Mouse (Mus musculus): ENCODE results near the gene Msi2. TPM values are rescaled to one million over a fixed set of nuclear protein-coding genes. Genes with fewer than 3 reads are reported as not detected.

Gene Msi2
- polyA plus RNA-seq, 1 experiment from 2014 or later: 20.4 TPM

GRCm38 (mm10) chr11:88687711-88688110 is 30.6 kb downstream of the Msi2 start:
- Histone ChIP-seq H3K9me3 (no peaks in the 10 kb centered on the region), H3K4me3 (no peak overlapping the region), H3K27me3 (ENCODE audit: poor library complexity, severe bottlenecking) (0 out of 2 replicates have a peak, but pooled peaks cover 10% of the 10 kb centered on the region), H3K4me1 (peaks cover 83% of the 10 kb centered on the region), H3K27ac (peak overlapping the region; percentile 40; the same call in 1 of the 2 replicates), H3K36me3 (replicated peaks) (peaks cover 78% of the 10 kb centered on the region)
- WGBS: 94% methylated on average over 12 of the region's 12 CpGs
- DNase-seq (ENCODE audit: extremely low spot score, low spot score): no peak

GRCm38 (mm10) chr11:88687010-88687409 is 31.3 kb downstream of the Msi2 start:
- Histone ChIP-seq H3K4me3 (no peak overlapping the region), H3K27ac (no peak overlapping the region), H3K36me3 (replicated peaks) (peaks cover 78% of the 10 kb centered on the region), H3K9me3 (no peaks in the 10 kb centered on the region), H3K4me1 (peaks cover 85% of the 10 kb centered on the region), H3K27me3 (ENCODE audit: poor library complexity, severe bottlenecking) (0 out of 2 replicates have a peak, but pooled peaks cover 10% of the 10 kb centered on the region)
- DNase-seq (ENCODE audit: extremely low spot score, low spot score): no peak
- 80% methylated on average over 5 of the region's 5 CpGs for WGBS

GRCm38 (mm10) chr11:88686061-88686460 is 32.3 kb downstream of the Msi2 start:
- Histone ChIP-seq H3K9me3 (no peaks in the 10 kb centered on the region), H3K27me3 (ENCODE audit: poor library complexity, severe bottlenecking) (0 out of 2 replicates have a peak, but pooled peaks cover 7% of the 10 kb centered on the region), H3K27ac (no peak overlapping the region), H3K4me3 (no peak overlapping the region), H3K4me1 (peaks cover 85% of the 10 kb centered on the region), H3K36me3 (replicated peaks) (peaks cover 80% of the 10 kb centered on the region)
- DNase-seq (ENCODE audit: extremely low spot score, low spot score): no peak
- 93% methylated on average over 7 of the region's 7 CpGs for WGBS

- Histone ChIP-seq H3K4me1 (peaks cover 72% of the 10 kb centered on the region), H3K27ac (peak overlapping the region; percentile 68), H3K27me3 (ENCODE audit: poor library complexity, severe bottlenecking) (0 out of 2 replicates have a peak, but pooled peaks cover 6% of the 10 kb centered on the region), H3K4me3 (no peak overlapping the region), H3K9me3 (no peaks in the 10 kb centered on the region), H3K36me3 (replicated peaks) (peaks cover 96% of the 10 kb centered on the region)
- WGBS: 80% methylated on average over 14 of the region's 14 CpGs
- no peak for DNase-seq (ENCODE audit: extremely low spot score, low spot score)
Measured at GRCm38 (mm10) chr11:88683026-88683770, 35.1 kb downstream of the Msi2 start.

GRCm38 (mm10) chr11:88677350-88677749 is 41.0 kb downstream of the Msi2 start:
- DNase-seq (ENCODE audit: extremely low spot score, low spot score): no peak
- no peak overlapping the region; the same call in 1 of the 2 replicates for H3K27ac ChIP-seq
- H3K4me1 ChIP-seq: peaks cover 52% of the 10 kb centered on the region
- 87% methylated on average over 7 of the region's 7 CpGs for WGBS
- no peaks in the 10 kb centered on the region for H3K9me3 ChIP-seq
- no peak overlapping the region for H3K4me3 ChIP-seq
- H3K27me3 ChIP-seq (ENCODE audit: poor library complexity, severe bottlenecking): no peaks in the 10 kb centered on the region
- peaks cover 96% of the 10 kb centered on the region for H3K36me3 ChIP-seq (replicated peaks)

GRCm38 (mm10) chr11:88676597-88676996 is 41.7 kb downstream of the Msi2 start:
- DNase-seq (ENCODE audit: extremely low spot score, low spot score): no peak
- Histone ChIP-seq H3K9me3 (no peaks in the 10 kb centered on the region), H3K36me3 (replicated peaks) (peaks cover 97% of the 10 kb centered on the region), H3K4me1 (peaks cover 45% of the 10 kb centered on the region), H3K27ac (peak overlapping the region; percentile 4; the same call in 1 of the 2 replicates), H3K27me3 (ENCODE audit: poor library complexity, severe bottlenecking) (no peaks in the 10 kb centered on the region), H3K4me3 (no peak overlapping the region)
- 95% methylated on average over 2 of the region's 2 CpGs for WGBS

- H3K4me3 ChIP-seq: no peak overlapping the region
- no peak for DNase-seq (ENCODE audit: extremely low spot score, low spot score)
- H3K4me1 ChIP-seq: peaks cover 45% of the 10 kb centered on the region
- WGBS: 93% methylated on average over 18 of the region's 18 CpGs
- no peaks in the 10 kb centered on the region for H3K9me3 ChIP-seq
- H3K27ac ChIP-seq: peak overlapping the region; percentile 4; the same call in 1 of the 2 replicates
- no peaks in the 10 kb centered on the region for H3K27me3 ChIP-seq (ENCODE audit: poor library complexity, severe bottlenecking)
- peaks cover 97% of the 10 kb centered on the region for H3K36me3 ChIP-seq (replicated peaks)
Measured at GRCm38 (mm10) chr11:88675526-88676353, 42.6 kb downstream of the Msi2 start.

GRCm38 (mm10) chr11:88674075-88674474 is 44.2 kb downstream of the Msi2 start:
- peaks cover 43% of the 10 kb centered on the region for H3K4me1 ChIP-seq

GRCm38 (mm10) chr11:88670925-88671324 is 47.4 kb downstream of the Msi2 start:
- peaks cover 36% of the 10 kb centered on the region for H3K4me1 ChIP-seq
- H3K27me3 ChIP-seq (ENCODE audit: poor library complexity, severe bottlenecking): no peaks in the 10 kb centered on the region
- no peak for DNase-seq (ENCODE audit: extremely low spot score, low spot score)
- 72% methylated on average over 5 of the region's 5 CpGs for WGBS
- peaks cover 97% of the 10 kb centered on the region for H3K36me3 ChIP-seq (replicated peaks)
- H3K4me3 ChIP-seq: no peak overlapping the region
- H3K9me3 ChIP-seq: no peaks in the 10 kb centered on the region
- no peak overlapping the region for H3K27ac ChIP-seq

More at GRCm38 (mm10) chr11:88674075-88674474, 44.2 kb downstream of the Msi2 start:
- Histone ChIP-seq H3K9me3 (no peaks in the 10 kb centered on the region), H3K27me3 (ENCODE audit: poor library complexity, severe bottlenecking) (no peaks in the 10 kb centered on the region), H3K27ac (no peak overlapping the region), H3K4me3 (no peak overlapping the region), H3K36me3 (replicated peaks) (peaks cover 97% of the 10 kb centered on the region)
- WGBS: 94% methylated on average over 9 of the region's 9 CpGs
- no peak for DNase-seq (ENCODE audit: extremely low spot score, low spot score)

- WGBS: 93% methylated on average over 7 of the region's 7 CpGs
- Histone ChIP-seq H3K27me3 (ENCODE audit: poor library complexity, severe bottlenecking) (no peaks in the 10 kb centered on the region), H3K4me1 (peaks cover 50% of the 10 kb centered on the region), H3K4me3 (no peak overlapping the region), H3K9me3 (no peaks in the 10 kb centered on the region), H3K36me3 (replicated peaks) (peaks cover 97% of the 10 kb centered on the region), H3K27ac (no peak overlapping the region)
- no peak for DNase-seq (ENCODE audit: extremely low spot score, low spot score)
Measured at GRCm38 (mm10) chr11:88669106-88669505, 49.2 kb downstream of the Msi2 start.

- no peak overlapping the region for H3K27ac ChIP-seq
- 97% methylated on average over 14 of the region's 14 CpGs for WGBS
- H3K9me3 ChIP-seq: no peaks in the 10 kb centered on the region
- no peak for DNase-seq (ENCODE audit: extremely low spot score, low spot score)
- H3K36me3 ChIP-seq (replicated peaks): peaks cover 97% of the 10 kb centered on the region
- H3K4me3 ChIP-seq: no peak overlapping the region
- H3K4me1 ChIP-seq: peaks cover 50% of the 10 kb centered on the region
- H3K27me3 ChIP-seq (ENCODE audit: poor library complexity, severe bottlenecking): no peaks in the 10 kb centered on the region
Measured at GRCm38 (mm10) chr11:88668345-88668744, 50.0 kb downstream of the Msi2 start.

- peaks cover 100% of the 10 kb centered on the region for H3K36me3 ChIP-seq (replicated peaks)
- H3K9me3 ChIP-seq: no peaks in the 10 kb centered on the region
- H3K27me3 ChIP-seq (ENCODE audit: poor library complexity, severe bottlenecking): no peaks in the 10 kb centered on the region
- peaks cover 61% of the 10 kb centered on the region for H3K4me1 ChIP-seq
- no peak overlapping the region for H3K4me3 ChIP-seq
- 76% methylated on average over 15 of the region's 15 CpGs for WGBS
- DNase-seq (ENCODE audit: extremely low spot score, low spot score): no peak
- peak overlapping the region; percentile 4 for H3K27ac ChIP-seq
Measured at GRCm38 (mm10) chr11:88665799-88666198, 52.5 kb downstream of the Msi2 start.

All from forebrain, embryonic 10.5 days (tissue).